Mouse (Mus musculus) hindbrain, embryonic 11.5 days (tissue): ENCODE results near the gene Clptm1. TPM values are rescaled to one million over a fixed set of nuclear protein-coding genes. Genes with fewer than 3 reads are reported as not detected.

ENCODE experiments used
- ATAC-seq: fragments of 200-750 bp; cut with Nextera tagmentation; 2 replicates; pipeline ENCODE4 v1.8.0; 2017; ENCODE audit warnings: mild to moderate bottlenecking, moderate TSS enrichment, moderate library complexity; ENCODE audit not compliant: low FRiP score
- DNase-seq: peaks from one replicate; pipeline ENCODE4 v3.0.0-alpha.2; 2015; ENCODE audit warnings: low spot score
- H3K27ac ChIP-seq: fragments of 300-500 bp; sonication (generic); 2 replicates; pipeline ENCODE4 v1.5.1; 2014; ENCODE audit warnings: mild to moderate bottlenecking, low read depth, low read length
- H3K27me3 ChIP-seq: fragments of 300-500 bp; sonication (generic); 2 replicates; pipeline ENCODE4 v1.6.1; 2014; ENCODE audit warnings: mild to moderate bottlenecking, low read length, moderate library complexity, mixed read lengths; ENCODE audit not compliant: control insufficient read depth, insufficient read depth
- H3K36me3 ChIP-seq: fragments of 300-500 bp; sonication (generic); 2 replicates; pipeline ENCODE4 v1.6.1; 2014; ENCODE audit warnings: mild to moderate bottlenecking, low read length, moderate library complexity, mixed read lengths; ENCODE audit not compliant: control insufficient read depth, insufficient read depth
- H3K4me1 ChIP-seq: fragments of 300-500 bp; sonication (generic); replicated peaks from 2 replicates; pipeline ENCODE4 v1.6.1; 2014; ENCODE audit warnings: low read length, mixed read lengths; ENCODE audit not compliant: control insufficient read depth, insufficient read depth
- H3K4me2 ChIP-seq: fragments of 300-500 bp; sonication (generic); replicated peaks from 2 replicates; pipeline ENCODE4 v1.6.1; 2014; ENCODE audit warnings: mild to moderate bottlenecking, low read depth, low read length
- H3K4me3 ChIP-seq: fragments of 300-500 bp; sonication (generic); 2 replicates; pipeline ENCODE4 v1.5.1; 2014; ENCODE audit warnings: low read depth, low read length
- H3K9ac ChIP-seq: fragments of 300-500 bp; sonication (generic); 2 replicates; pipeline ENCODE4 v1.6.1; 2014; ENCODE audit warnings: low read depth, low read length
- H3K9me3 ChIP-seq: fragments of 300-500 bp; sonication (generic); 2 replicates; pipeline ENCODE4 v1.6.1; 2016; ENCODE audit warnings: low read length; ENCODE audit not compliant: control insufficient read depth
- WGBS: fragments of 180-500 bp; shearing (Covaris S2); extraction: QIAGEN DNeasy Blood & Tissue Kit; methylation state at CpG from one replicate; pipeline ENCODE4 v1.1.7; 2014; 5-methylcytosine and 5-hydroxymethylcytosine counted together
- polyA plus RNA-seq: library from polyadenylated mRNA; unstranded; fragments of >200 nt; fragmentation: Nextera tagmentation; extraction: Ambion mirVana; gene quantifications from 2 replicates; pipeline ENCODE4 v1.2.1, GENCODE M21; 2014

Gene Clptm1
- polyA plus RNA-seq, 1 experiment from 2014 or later, result 86.2 TPM

- no peaks in the 10 kb centered on the region for H3K27me3 ChIP-seq
- peak; percentile 76 for ATAC-seq
- peak within 1 kb of the TSS; percentile 96 for H3K4me2 ChIP-seq
- 2% methylated on average over 19 of the region's 41 CpGs for WGBS
- H3K27ac ChIP-seq, result peak within 1 kb of the TSS; percentile 58; the same call in 1 of the 2 replicates
- DNase-seq, result peak; percentile 94
- H3K9me3 ChIP-seq, result no peaks in the 10 kb centered on the region
- H3K4me3 ChIP-seq, result peak within 1 kb of the TSS; percentile 69
- no peaks in the 10 kb centered on the region for H3K4me1 ChIP-seq
- no peaks in the 10 kb centered on the region; the same call in 1 of the 2 replicates for H3K36me3 ChIP-seq
- H3K9ac ChIP-seq, result peak within 1 kb of the TSS; percentile 34; the same call in 1 of the 2 replicates
Observed at GRCm38 (mm10) chr7:19629361-19629734, 35.5 kb downstream of the Clptm1 start, which contains the start of gene Relb. Gene Relb, minus strand, starts transcription at chr7:19629438.

GRCm38 (mm10) chr7:19628536-19629360, 36.1 kb downstream of the Clptm1 start:
- peak; percentile 91 for DNase-seq
- peak; percentile 90 for ATAC-seq
- Histone ChIP-seq H3K4me3 (peak overlapping the region; percentile 69), H3K36me3 (no peaks in the 10 kb centered on the region; the same call in 1 of the 2 replicates), H3K27me3 (no peaks in the 10 kb centered on the region), H3K9me3 (no peaks in the 10 kb centered on the region), H3K27ac (peak overlapping the region; percentile 58; the same call in 1 of the 2 replicates), H3K4me2 (peak overlapping the region; percentile 96), H3K9ac (peak overlapping the region; percentile 34; the same call in 1 of the 2 replicates), H3K4me1 (no peaks in the 10 kb centered on the region)
- WGBS, result under 1% methylated on average over 54 of the region's 57 CpGs

- peak overlapping the region; percentile 49; the same call in 1 of the 2 replicates for H3K27ac ChIP-seq
- peak overlapping the region; percentile 96 for H3K4me2 ChIP-seq
- no peaks in the 10 kb centered on the region for H3K27me3 ChIP-seq
- H3K9me3 ChIP-seq, result no peaks in the 10 kb centered on the region
- peak overlapping the region; percentile 69 for H3K4me3 ChIP-seq
- no peak overlapping the region for H3K9ac ChIP-seq
- no peak for ATAC-seq
- WGBS, result 15% methylated on average over 17 of the region's 17 CpGs
- no peak for DNase-seq
- H3K36me3 ChIP-seq, result no peaks in the 10 kb centered on the region; the same call in 1 of the 2 replicates
- H3K4me1 ChIP-seq, result no peaks in the 10 kb centered on the region
Observed at GRCm38 (mm10) chr7:19628192-19628535, 36.7 kb downstream of the Clptm1 start.

GRCm38 (mm10) chr7:19627721-19628120, 37.1 kb downstream of the Clptm1 start:
- H3K9me3 ChIP-seq, result no peaks in the 10 kb centered on the region
- no peak overlapping the region for H3K9ac ChIP-seq
- no peak for ATAC-seq
- no peak overlapping the region for H3K4me3 ChIP-seq
- no peak for DNase-seq
- no peaks in the 10 kb centered on the region for H3K4me1 ChIP-seq
- H3K27ac ChIP-seq, result no peak overlapping the region
- H3K27me3 ChIP-seq, result no peaks in the 10 kb centered on the region
- 61% methylated on average over 3 of the region's 3 CpGs for WGBS
- no peaks in the 10 kb centered on the region for H3K36me3 ChIP-seq
- H3K4me2 ChIP-seq, result peak overlapping the region; percentile 96; the same call in 1 of the 2 replicates

- ATAC-seq (no peak), DNase-seq (no peak)
- Histone ChIP-seq H3K4me2 (no peak overlapping the region), H3K4me1 (no peaks in the 10 kb centered on the region), H3K27me3 (no peaks in the 10 kb centered on the region), H3K36me3 (no peaks in the 10 kb centered on the region), H3K9me3 (no peaks in the 10 kb centered on the region), H3K9ac (no peak overlapping the region), H3K27ac (no peak overlapping the region), H3K4me3 (no peak overlapping the region)
- WGBS, result 69% methylated on average over 2 of the region's 2 CpGs
Observed at GRCm38 (mm10) chr7:19623433-19623832, 41.4 kb downstream of the Clptm1 start.

GRCm38 (mm10) chr7:19622241-19622640, 42.6 kb downstream of the Clptm1 start:
- H3K27me3 ChIP-seq, result no peaks in the 10 kb centered on the region
- no peaks in the 10 kb centered on the region for H3K4me1 ChIP-seq
- no peaks in the 10 kb centered on the region for H3K9me3 ChIP-seq
- H3K9ac ChIP-seq, result no peak overlapping the region
- WGBS, result 43% methylated on average over 6 of the region's 6 CpGs
- no peak overlapping the region for H3K4me3 ChIP-seq
- ATAC-seq (no peak), DNase-seq (no peak)
- no peak overlapping the region for H3K4me2 ChIP-seq
- H3K36me3 ChIP-seq, result no peaks in the 10 kb centered on the region
- no peak overlapping the region for H3K27ac ChIP-seq

GRCm38 (mm10) chr7:19620811-19621210, 44.0 kb downstream of the Clptm1 start:
- no peak overlapping the region for H3K4me3 ChIP-seq
- 89% methylated on average over 7 of the region's 7 CpGs for WGBS
- H3K9me3 ChIP-seq, result no peaks in the 10 kb centered on the region
- DNase-seq (no peak), ATAC-seq (no peak)
- no peaks in the 10 kb centered on the region for H3K4me1 ChIP-seq
- no peaks in the 10 kb centered on the region for H3K27me3 ChIP-seq
- no peak overlapping the region for H3K9ac ChIP-seq
- no peaks in the 10 kb centered on the region for H3K36me3 ChIP-seq
- H3K27ac ChIP-seq, result no peak overlapping the region
- no peak overlapping the region for H3K4me2 ChIP-seq

GRCm38 (mm10) chr7:19619004-19619801, 45.6 kb downstream of the Clptm1 start:
- Histone ChIP-seq H3K36me3 (no peaks in the 10 kb centered on the region), H3K9me3 (no peaks in the 10 kb centered on the region), H3K4me3 (peak overlapping the region; percentile 19), H3K9ac (peak overlapping the region; percentile 16; the same call in 1 of the 2 replicates), H3K4me2 (peak overlapping the region; percentile 30), H3K27ac (no peak overlapping the region), H3K4me1 (no peaks in the 10 kb centered on the region), H3K27me3 (no peaks in the 10 kb centered on the region)
- 7% methylated on average over 35 of the region's 35 CpGs for WGBS
- ATAC-seq, result peak; percentile 86
- DNase-seq, result peak; percentile 91
